Mouse (Mus musculus): ENCODE measurements around the gene Gsdma2. TPM values are rescaled to one million over a fixed set of nuclear protein-coding genes. Genes with fewer than 3 reads are reported as not detected.
"Not testable (repeated sequence)": the region's sequence is repeated elsewhere in the genome, so short reads cannot be mapped to it uniquely, and the experiment has no call there.

The Gsdma2 gene
- polyA plus RNA-seq (2011; ENCODE audit: insufficient read length, low read depth, missing spikeins): not detected in 2 replicates

- H3K27ac ChIP-seq (ENCODE audit: insufficient read depth, low read length): no peak within 1 kb of the TSS
- no peaks in the 10 kb centered on the region for H3K4me1 ChIP-seq (ENCODE audit: control insufficient read depth, insufficient read depth, low read length)
- TF ChIP-seq POLR2A (IDR thresholded peaks at IDR 0.05; ENCODE audit: low read depth, low read length) (no peak), CTCF (IDR thresholded peaks at IDR 0.05; ENCODE audit: borderline replicate concordance, insufficient read depth, low read length) (no peak)
- no peak within 1 kb of the TSS for H3K4me3 ChIP-seq (ENCODE audit: insufficient read depth, low read length)
Measured at GRCm38 (mm10) chr11:98646459-98646858, at the start of gene Gsdma2. TSS of gene Gsdma2 (plus strand) at chr11:98646759.

- no peak overlapping the region for H3K27ac ChIP-seq (ENCODE audit: insufficient read depth, low read length)
- peak; percentile 29; the same call in 1 of the 2 replicates for TF ChIP-seq CTCF (IDR thresholded peaks at IDR 0.05; ENCODE audit: borderline replicate concordance, insufficient read depth, low read length)
- no peak for TF ChIP-seq POLR2A (IDR thresholded peaks at IDR 0.05; ENCODE audit: low read depth, low read length)
- H3K4me3 ChIP-seq (ENCODE audit: insufficient read depth, low read length): no peak overlapping the region
- H3K4me1 ChIP-seq (ENCODE audit: control insufficient read depth, insufficient read depth, low read length): no peaks in the 10 kb centered on the region
Measured at GRCm38 (mm10) chr11:98597363-98597762, 49.2 kb upstream of the Gsdma2 start.

GRCm38 (mm10) chr11:98597991-98598390 is 48.6 kb upstream of the Gsdma2 start, which contains the start of gene Lrrc3c:
TSS of gene Lrrc3c (plus strand) at chr11:98598291.
- Histone ChIP-seq H3K27ac (ENCODE audit: insufficient read depth, low read length) (no peak within 1 kb of the TSS), H3K4me3 (ENCODE audit: insufficient read depth, low read length) (no peak within 1 kb of the TSS), H3K4me1 (ENCODE audit: control insufficient read depth, insufficient read depth, low read length) (no peaks in the 10 kb centered on the region)
- no peak for TF ChIP-seq CTCF (IDR thresholded peaks at IDR 0.05; ENCODE audit: borderline replicate concordance, insufficient read depth, low read length)
- no peak for TF ChIP-seq POLR2A (IDR thresholded peaks at IDR 0.05; ENCODE audit: low read depth, low read length)

GRCm38 (mm10) chr11:98598851-98599290 is 47.7 kb upstream of the Gsdma2 start:
- Histone ChIP-seq H3K4me1 (ENCODE audit: control insufficient read depth, insufficient read depth, low read length) (no peaks in the 10 kb centered on the region), H3K4me3 (ENCODE audit: insufficient read depth, low read length) (no peak overlapping the region), H3K27ac (ENCODE audit: insufficient read depth, low read length) (no peak overlapping the region)
- TF ChIP-seq CTCF (IDR thresholded peaks at IDR 0.05; ENCODE audit: borderline replicate concordance, insufficient read depth, low read length): no peak
- no peak for TF ChIP-seq POLR2A (IDR thresholded peaks at IDR 0.05; ENCODE audit: low read depth, low read length)

- TF ChIP-seq CTCF (IDR thresholded peaks at IDR 0.05; ENCODE audit: borderline replicate concordance, insufficient read depth, low read length): no peak
- no peak for TF ChIP-seq POLR2A (IDR thresholded peaks at IDR 0.05; ENCODE audit: low read depth, low read length)
- H3K4me3 ChIP-seq (ENCODE audit: insufficient read depth, low read length): no peak overlapping the region
- H3K4me1 ChIP-seq (ENCODE audit: control insufficient read depth, insufficient read depth, low read length): no peaks in the 10 kb centered on the region
- H3K27ac ChIP-seq (ENCODE audit: insufficient read depth, low read length): no peak overlapping the region
Measured at GRCm38 (mm10) chr11:98599291-98599690, 47.3 kb upstream of the Gsdma2 start.

GRCm38 (mm10) chr11:98602090-98602690 is 44.4 kb upstream of the Gsdma2 start:
- Histone ChIP-seq H3K27ac (ENCODE audit: insufficient read depth, low read length) (no peak overlapping the region), H3K4me1 (ENCODE audit: control insufficient read depth, insufficient read depth, low read length) (no peaks in the 10 kb centered on the region), H3K4me3 (ENCODE audit: insufficient read depth, low read length) (no peak overlapping the region)
- TF ChIP-seq POLR2A (IDR thresholded peaks at IDR 0.05; ENCODE audit: low read depth, low read length) (no peak), CTCF (IDR thresholded peaks at IDR 0.05; ENCODE audit: borderline replicate concordance, insufficient read depth, low read length) (no peak)

- no peaks in the 10 kb centered on the region for H3K4me1 ChIP-seq (ENCODE audit: control insufficient read depth, insufficient read depth, low read length)
- no peak overlapping the region for H3K27ac ChIP-seq (ENCODE audit: insufficient read depth, low read length)
- TF ChIP-seq POLR2A (IDR thresholded peaks at IDR 0.05; ENCODE audit: low read depth, low read length) (no peak), CTCF (IDR thresholded peaks at IDR 0.05; ENCODE audit: borderline replicate concordance, insufficient read depth, low read length) (no peak)
- H3K4me3 ChIP-seq (ENCODE audit: insufficient read depth, low read length): no peak overlapping the region
Measured at GRCm38 (mm10) chr11:98603953-98604352, 42.6 kb upstream of the Gsdma2 start.

GRCm38 (mm10) chr11:98604911-98605310 is 41.6 kb upstream of the Gsdma2 start:
- not testable (repeated sequence) for H3K4me1 ChIP-seq (ENCODE audit: control insufficient read depth, insufficient read depth, low read length); H3K27ac ChIP-seq (ENCODE audit: insufficient read depth, low read length); H3K4me3 ChIP-seq (ENCODE audit: insufficient read depth, low read length)

GRCm38 (mm10) chr11:98606763-98607162 is 39.8 kb upstream of the Gsdma2 start:
- TF ChIP-seq CTCF (IDR thresholded peaks at IDR 0.05; ENCODE audit: borderline replicate concordance, insufficient read depth, low read length) (no peak), POLR2A (IDR thresholded peaks at IDR 0.05; ENCODE audit: low read depth, low read length) (no peak)
- Histone ChIP-seq H3K27ac (ENCODE audit: insufficient read depth, low read length) (no peak overlapping the region), H3K4me3 (ENCODE audit: insufficient read depth, low read length) (no peak overlapping the region), H3K4me1 (ENCODE audit: control insufficient read depth, insufficient read depth, low read length) (no peaks in the 10 kb centered on the region)

- TF ChIP-seq POLR2A (IDR thresholded peaks at IDR 0.05; ENCODE audit: low read depth, low read length) (no peak), CTCF (IDR thresholded peaks at IDR 0.05; ENCODE audit: borderline replicate concordance, insufficient read depth, low read length) (no peak)
- no peaks in the 10 kb centered on the region for H3K4me1 ChIP-seq (ENCODE audit: control insufficient read depth, insufficient read depth, low read length)
- H3K27ac ChIP-seq (ENCODE audit: insufficient read depth, low read length): no peak overlapping the region
- no peak overlapping the region for H3K4me3 ChIP-seq (ENCODE audit: insufficient read depth, low read length)
Measured at GRCm38 (mm10) chr11:98620791-98621190, 25.8 kb upstream of the Gsdma2 start.

GRCm38 (mm10) chr11:98623981-98624380 is 22.6 kb upstream of the Gsdma2 start:
- not testable (repeated sequence) for H3K27ac ChIP-seq (ENCODE audit: insufficient read depth, low read length); H3K4me3 ChIP-seq (ENCODE audit: insufficient read depth, low read length); H3K4me1 ChIP-seq (ENCODE audit: control insufficient read depth, insufficient read depth, low read length)

GRCm38 (mm10) chr11:98624381-98624780 is 22.2 kb upstream of the Gsdma2 start:
- not testable (repeated sequence) for H3K4me3 ChIP-seq (ENCODE audit: insufficient read depth, low read length); H3K27ac ChIP-seq (ENCODE audit: insufficient read depth, low read length)

More at GRCm38 (mm10) chr11:98624381-98624780, 22.2 kb upstream of the Gsdma2 start:
- H3K4me1 ChIP-seq (ENCODE audit: control insufficient read depth, insufficient read depth, low read length): not testable (repeated sequence)

Data from embryonic fibroblast, embryonic 13.5 days (primary cell).